Mouse (Mus musculus) CD4-positive helper T cell, adult 2 months (primary cell): ENCODE data around the gene 4930583I09Rik.

Source experiments
- DNase-seq: peaks from one replicate; pipeline ENCODE4 v3.0.0-alpha.2; 2012; ENCODE audit warnings: low read depth, missing footprints, low spot score

Gene 4930583I09Rik

DNA sequence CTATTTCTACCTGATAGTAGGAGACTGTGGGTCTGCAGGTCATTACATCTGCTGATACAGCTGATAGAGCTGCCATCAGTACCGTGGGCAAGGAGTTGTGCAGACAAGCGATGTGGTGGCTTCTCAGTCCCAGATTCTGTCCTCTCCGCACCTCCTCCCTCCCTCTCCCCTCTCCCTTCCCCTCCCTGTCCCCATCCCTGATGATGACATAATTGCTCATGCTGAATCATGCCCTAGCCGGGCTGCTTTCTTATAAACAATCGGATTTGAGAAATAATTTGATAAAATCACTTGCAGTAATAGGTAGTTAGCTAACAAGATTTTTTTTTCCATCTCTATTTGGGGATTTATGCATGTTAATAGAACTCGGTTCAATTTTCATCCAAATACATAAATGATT is at the start of gene 4930583I09Rik:
4930583I09Rik (minus strand) TSS at position 144 of the 400 bp plus-strand sequence.
- DNase-seq, result no peak

DNA sequence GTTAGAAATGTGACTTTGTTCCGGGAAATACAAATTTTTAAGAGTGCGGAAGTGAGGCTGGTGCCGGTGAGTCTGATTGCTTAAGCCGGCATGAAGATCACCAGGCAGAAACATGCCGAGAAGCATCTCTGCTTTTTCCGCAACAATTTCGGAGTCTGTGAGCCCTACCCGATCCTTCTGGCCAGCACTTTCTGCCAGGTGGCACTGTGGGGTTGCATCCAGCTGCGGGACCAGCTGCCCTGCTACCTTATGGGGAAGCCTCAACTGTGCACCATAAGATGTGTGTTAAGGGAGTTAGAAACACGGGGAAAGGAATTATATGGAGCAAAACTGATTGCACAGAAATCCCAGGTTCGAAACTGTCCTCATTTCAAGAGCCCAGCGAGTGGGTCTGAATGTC is 40.2 kb upstream of the 4930583I09Rik start:
- DNase-seq, result no peak

DNA sequence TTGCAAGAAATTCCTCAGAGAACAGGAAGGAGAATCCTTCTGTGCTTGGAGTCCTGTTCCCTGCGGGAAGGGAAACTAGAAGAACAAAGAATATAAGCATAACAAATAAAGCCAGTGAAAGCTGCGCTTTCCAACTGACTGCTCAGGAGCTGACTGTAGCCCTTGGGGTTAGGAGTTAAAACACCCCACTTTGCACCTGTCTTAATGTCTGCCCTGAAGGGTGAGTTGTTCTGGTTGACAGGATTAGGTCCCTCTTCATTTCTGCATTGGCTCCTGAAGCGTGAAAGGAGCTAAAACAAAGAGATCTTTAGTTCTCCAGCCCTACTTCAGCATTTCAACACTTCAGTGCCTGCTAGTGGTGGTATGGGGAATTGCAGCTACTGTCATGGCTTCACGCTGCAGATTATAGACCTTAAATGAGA is 37.8 kb upstream of the 4930583I09Rik start:
- DNase-seq, result peak; percentile 35

DNA sequence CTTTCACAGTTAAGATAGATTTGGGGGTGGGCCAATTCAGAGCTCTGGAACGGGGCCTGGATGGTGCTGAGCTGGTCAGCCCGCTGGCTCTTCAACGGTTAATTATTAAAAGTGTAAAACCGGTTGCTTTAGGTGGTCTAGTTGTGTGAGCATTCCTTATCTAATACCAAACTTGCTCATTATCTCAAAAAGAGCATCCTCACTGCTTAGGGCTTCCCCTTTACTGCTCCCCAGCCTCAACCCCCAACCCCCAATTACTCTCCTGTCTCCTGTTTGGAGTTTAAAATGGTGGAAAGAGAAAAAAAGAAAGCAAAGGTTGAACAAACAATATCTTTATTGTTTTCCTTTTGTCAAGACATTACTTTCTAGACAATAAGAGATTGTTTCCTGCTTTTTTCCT is 27.9 kb upstream of the 4930583I09Rik start:
- DNase-seq, result no peak

DNA sequence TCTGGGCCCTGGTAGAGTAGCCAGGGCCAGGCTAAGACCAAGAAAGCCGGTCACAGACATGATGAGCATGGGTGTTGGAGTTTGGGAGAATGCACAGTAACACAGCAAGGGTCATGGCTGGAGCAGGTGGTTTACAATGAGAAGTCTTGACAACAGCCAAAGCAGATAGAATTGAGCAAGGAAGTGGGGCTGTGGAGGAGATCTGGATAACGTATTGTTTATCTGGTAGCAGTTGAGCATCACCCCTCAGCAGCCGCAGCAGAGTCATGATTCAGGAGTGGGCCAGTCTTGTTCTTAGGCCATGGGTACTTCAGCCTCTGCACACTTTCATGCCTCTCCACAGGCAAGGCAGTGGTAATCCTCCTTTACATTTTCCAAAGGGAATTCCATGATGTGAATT is 25.1 kb upstream of the 4930583I09Rik start:
- no peak for DNase-seq

DNA sequence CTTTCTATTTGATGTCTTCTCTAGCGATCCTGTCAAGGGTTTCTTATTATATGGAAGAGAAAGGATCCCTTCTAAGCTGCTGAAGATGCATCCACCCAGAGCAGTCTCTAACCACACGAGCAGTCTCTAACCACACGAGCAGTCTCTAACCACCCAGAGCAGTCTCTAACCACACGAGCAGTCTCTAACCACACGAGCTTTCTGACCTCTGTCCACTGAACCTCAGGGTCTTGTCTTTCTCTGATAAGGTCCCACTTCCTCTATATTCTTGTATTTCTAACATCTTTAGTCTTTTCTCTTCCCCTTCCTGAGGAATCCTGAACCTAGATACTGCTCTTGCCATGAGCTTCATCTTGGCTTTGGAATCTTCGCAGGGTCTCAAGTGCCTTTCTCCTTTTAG is 23.0 kb upstream of the 4930583I09Rik start:
- peak; percentile 11 for DNase-seq

DNA sequence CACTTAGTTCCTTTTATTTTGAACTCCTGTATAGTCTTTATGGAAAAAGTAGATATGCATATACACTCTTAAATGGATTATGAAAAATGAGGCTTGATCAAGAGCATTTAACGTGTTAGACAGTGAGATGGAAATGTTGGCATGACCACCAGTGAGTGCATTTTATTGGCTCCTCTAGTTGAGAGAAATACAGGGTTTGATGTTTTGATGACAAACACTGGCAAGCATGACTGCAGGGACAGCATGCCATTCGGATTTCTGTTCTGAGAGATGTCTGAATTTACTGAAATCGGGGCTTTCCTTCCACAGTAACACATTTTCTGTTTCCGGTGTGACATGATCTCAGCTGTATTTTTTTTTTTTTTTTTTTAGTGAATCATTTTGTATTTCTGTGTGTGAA is 12.2 kb upstream of the 4930583I09Rik start:
- DNase-seq, result no peak

DNA sequence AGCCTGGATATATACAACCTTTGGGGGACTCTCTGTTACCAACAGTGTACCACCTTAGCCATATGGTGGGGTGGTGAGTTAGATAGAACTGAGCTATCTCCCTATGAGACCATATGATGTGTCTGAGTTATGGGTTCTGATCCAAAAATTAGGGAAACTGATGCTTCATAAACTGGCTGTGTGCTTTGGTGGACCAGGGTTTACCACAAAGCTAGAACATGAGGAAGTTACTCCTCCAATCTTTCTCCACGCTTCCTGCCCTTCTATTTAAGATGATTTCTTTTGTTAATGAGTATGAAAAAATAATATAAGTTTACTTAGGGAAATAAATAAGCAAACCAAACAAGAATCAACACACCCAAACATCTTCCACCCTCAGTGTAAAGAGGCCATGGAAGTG is 10.8 kb upstream of the 4930583I09Rik start:
- DNase-seq, result no peak

DNA sequence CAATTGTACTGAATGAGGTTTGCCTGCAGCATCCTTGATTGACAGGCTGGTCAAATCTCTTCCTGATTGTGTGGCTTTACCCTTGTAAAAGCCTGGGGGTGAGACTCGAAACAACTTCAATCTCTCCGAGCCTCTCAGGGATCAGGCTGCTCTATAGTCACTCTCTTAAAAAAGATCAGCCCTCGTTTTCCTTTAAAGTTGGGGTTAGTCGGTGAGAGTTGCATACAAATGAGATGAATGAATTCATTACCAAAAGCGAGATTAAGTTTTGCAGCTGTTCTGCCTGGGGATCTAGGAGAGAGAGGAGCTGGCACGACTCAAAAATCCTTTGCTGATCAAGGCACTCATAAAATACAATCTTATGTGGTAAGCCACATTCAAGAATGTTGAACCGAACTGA is 1.0 kb upstream of the 4930583I09Rik start:
- DNase-seq, result no peak

DNA sequence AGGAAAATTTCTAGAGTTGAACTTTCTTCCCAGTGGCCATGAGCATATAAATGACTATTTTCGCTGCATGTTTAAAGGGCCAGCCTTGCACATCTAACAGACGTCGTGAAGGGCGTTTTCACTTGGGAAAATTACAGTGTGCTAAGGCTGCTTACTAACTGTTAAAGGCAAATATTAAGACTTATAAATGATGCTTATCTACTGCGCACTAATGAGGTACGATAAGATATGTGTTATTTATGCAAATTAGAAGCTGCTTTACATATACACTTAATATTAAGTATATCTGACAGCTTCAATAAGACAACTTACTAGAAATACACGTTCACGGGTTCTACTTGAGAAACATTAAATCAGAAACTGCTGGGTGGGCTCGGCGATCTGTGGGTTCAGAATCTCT is 481 bp upstream of the 4930583I09Rik start:
- DNase-seq, result no peak

DNA sequence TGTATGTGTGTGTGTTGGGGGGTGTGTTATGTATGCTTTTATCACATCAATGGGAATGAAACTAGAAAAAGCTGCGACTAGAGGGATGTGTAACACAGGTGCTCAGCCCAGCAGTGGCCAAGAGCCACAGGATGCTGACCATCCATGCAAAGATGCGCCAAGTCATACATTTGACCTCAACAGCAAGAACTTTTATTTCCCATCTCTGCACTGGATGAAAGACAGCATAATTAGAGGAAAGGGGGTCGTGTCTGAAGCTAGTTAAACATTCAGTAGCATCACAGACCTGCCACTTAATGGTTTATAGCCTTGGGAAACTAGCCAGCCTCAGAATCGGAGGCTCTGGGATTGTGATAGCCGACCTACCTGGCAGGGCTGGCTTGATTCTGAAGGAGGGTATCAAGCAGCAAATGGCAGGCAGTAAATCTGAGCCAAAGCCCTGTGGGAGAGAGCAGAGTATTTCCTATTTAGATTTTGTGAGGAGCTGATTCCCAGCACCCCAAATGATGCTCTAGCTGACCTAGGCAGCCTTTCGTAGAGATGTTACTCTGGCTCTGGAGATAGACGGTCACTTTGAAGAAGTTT is 1.9 kb downstream of the 4930583I09Rik start:
- no peak for DNase-seq

DNA sequence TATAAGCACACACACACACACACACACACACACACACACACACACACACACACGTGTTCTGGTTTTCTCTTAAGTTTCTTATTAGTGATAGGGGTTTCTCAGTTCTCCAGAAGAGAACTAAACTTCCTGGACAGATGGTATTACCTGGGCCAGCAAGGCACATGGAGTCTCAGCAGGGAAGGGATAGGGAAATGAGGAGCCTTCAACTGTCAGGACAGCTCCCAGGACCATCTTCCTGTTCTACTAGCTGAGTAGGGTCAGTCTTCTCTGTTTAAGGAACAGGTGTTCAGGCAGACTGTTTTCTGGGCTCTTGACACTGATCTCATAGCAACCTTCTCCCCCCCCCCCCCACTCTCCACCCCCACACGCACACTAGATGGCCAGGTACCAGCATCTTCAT is 2.8 kb downstream of the 4930583I09Rik start:
- DNase-seq, result no peak

DNA sequence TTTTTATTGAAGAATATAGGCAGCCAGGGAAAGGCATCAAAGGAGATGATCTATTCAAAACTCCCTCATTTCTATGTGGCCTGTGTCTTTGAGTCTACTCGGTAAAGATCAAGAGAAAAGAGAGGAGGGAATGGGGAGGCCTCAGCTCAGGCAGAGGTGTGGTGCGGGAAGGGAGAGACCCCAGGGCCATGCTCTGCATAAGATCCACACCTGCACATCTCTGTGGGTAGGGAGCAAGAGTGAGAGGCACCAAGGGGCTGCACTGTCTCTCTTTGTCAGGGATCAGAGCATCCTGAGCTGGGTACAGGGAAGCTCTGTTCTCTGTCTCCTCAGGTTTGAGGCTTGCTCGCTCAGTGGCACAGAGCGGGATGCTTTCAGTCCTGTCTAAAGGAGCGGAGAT is 8.4 kb downstream of the 4930583I09Rik start:
- DNase-seq, result no peak

DNA sequence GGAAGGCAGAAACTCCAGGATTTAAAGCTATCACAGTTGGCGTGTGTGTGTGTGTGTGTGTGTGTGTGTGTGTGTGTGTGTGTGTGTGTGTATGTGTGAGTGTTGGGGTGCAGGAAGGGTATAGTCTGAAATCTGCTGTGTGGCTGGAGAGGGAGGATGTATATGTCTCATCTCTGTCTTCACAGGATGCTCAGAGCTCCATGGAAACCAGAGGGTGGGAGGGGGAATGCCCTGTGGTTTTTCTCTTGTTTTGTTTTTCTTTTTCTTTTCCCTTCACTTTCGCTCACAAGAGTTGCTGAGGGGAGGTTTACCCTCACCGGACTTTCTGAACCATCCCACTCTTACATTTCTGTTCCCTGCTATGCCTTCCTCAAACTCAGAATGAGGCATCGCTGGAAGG is 9.0 kb downstream of the 4930583I09Rik start:
- DNase-seq, result peak; percentile 78

DNA sequence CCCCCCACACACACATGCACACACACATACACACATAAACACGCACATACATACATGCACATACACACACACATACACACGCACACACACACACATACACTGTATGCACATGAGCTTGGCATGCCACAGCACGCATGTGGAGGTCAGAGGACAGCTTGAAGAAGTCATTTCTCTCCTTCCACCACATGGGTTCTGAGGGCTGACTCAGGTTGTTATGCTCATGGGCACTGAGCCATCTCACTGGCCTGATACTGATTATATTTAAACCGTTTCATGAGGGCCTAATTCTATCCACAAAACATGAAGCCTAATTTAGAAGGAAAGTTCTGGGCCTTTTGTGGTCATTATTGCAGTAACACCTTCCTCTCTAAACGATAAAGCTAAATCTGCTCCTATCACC is 13.3 kb downstream of the 4930583I09Rik start:
- DNase-seq, result no peak

DNA sequence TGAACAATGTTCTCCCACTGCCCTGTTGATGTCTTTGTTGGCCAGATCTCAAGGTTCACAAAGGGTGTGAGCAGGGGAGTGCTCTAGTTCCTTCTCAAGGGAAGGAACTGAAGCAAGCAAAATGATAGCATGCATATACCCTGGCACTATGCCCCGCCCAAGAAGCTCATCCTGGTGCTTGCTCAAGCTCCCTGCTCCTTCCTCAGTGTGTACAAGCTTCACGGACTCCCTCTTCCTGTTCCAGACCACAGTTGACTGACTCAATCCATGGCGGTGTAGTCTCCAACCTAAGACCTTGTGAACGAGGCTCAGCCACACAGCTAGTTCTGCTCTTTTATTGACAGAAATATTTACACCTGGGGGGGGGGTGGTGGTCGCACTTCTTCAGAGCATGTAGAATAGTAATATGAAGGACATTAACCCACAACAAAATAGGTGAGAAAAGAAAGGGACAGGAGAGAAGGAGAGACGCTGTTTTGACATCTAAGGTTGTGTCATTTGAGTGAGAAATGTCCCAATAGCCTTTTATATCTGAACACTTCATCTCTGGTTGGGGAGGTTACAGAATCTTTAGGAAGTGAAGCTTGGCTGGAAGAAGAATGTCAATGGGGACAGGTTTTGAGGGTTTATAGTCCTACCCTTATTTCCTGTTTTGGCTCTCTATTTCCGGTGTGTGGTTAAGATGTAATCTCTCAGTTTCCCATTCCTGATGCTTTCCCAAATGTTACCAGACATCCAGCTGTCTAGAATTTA is 14.9 kb downstream of the 4930583I09Rik start:
- no peak for DNase-seq

DNA sequence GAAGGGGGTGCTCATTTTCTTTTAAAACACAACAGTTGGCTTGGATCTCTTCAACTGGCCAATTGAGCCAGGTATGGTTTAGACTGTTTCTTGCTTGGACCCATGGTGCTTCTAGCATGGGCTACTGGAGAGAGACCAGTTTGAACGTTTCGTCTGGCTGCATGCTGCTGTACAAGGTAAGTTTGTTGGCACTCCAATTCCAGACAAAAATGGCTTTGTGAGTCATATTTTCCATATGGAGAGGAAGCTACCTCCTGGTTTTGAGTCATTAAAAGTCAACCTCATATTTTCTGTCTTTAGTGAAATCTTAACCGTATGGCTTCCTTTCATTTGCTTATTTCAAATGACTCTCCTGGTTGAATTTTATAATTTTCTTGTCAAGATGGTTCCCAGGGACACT is 19.6 kb downstream of the 4930583I09Rik start:
- no peak for DNase-seq

DNA sequence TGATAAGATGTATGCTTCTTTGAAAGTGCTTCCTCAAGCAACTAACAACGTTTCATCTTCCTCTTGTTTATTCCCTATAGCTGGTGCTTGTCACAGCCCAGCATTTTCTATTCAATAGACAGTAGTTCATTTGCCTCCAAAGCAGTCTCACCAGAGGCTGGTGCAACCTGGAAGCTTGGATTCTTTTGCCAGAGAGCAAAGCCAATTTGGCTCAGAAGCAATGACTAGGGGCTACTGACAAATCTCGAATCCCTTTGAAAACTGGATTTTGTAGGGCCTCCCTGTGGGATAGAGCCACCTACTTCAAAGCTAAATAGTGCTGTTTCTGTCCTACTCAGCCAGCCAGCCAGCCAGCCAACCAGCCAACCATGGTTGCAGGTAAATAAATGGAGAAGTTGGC is 20.1 kb downstream of the 4930583I09Rik start:
- no peak for DNase-seq

DNA sequence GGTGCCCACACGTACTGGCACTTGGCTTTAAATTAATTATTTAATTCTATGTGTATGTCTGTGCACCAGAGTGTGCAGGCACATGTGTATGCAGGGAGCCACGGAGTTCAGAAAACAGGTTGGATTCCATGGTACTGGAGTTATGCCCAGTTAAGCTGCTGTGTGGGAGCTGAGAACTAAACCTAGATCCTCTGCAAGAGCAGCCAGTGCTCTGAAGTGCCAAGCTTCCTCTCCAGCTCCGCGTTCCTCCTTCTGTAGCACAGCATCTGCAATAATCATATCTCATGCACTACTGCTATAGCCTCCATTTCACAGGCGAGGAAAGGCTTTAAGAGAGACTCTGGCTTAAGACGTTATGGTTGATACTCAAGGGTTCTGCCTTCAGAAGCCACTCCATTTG is 22.3 kb downstream of the 4930583I09Rik start:
- no peak for DNase-seq

DNA sequence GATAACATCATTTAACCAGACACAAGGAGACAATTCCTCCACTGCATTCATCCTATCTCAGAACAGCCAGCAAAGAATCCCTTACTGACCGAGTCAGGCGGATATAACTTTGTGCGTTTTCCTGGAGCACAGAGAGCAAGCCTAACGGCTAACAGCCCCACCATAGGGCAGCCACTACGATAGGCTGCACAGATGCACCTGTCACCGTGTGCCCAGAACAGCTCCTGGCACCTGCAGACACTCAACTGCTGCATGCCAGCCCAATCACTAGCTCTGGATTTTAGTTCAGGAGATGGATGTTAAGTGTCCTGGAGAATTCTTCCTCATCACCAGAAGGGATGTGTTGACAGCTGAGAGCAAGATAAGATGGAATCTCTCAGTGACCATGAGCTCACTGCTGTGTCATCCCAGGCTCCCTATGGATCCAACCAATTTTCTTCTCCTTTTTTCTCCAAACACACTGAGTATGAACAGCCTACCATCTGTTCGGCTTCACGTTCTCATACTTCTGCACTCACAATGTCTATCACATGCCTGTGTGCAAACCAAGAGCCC is 29.8 kb downstream of the 4930583I09Rik start:
- DNase-seq, result no peak

DNA sequence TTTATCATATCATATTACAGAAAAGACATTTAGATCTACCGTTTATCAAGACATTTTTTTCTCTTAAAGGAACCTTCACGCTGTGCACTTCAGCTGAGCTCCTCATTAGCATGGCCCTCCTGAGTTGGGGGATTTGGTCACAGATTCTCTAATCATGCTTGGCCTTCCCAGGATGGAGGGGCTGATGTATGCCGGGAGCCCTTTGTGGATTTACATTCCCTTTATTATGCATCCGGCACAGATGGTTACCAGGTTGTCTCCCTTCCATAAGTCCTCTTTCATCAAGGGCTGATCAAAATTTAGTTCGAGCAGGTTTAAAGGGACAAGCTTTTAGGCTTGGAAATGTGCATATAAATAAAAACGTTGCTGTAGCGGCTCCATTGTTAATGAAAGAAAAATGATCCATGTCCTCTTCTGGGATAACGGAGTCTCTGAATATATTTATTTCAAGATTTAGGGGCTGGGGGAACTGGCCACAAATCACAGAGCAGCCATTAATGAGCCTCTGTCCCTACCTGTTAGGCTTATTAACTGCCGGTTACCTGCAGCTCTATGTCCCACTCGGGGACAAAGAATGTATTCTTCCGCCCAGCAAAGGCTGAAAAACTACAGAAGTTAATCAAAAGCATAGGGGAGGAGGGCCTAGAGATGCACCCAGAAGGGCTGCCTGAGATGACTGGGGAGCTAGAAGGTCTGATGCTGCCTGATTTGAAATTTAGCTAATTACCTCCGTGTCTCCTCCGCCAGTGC is 31.3 kb downstream of the 4930583I09Rik start:
- no peak for DNase-seq

DNA sequence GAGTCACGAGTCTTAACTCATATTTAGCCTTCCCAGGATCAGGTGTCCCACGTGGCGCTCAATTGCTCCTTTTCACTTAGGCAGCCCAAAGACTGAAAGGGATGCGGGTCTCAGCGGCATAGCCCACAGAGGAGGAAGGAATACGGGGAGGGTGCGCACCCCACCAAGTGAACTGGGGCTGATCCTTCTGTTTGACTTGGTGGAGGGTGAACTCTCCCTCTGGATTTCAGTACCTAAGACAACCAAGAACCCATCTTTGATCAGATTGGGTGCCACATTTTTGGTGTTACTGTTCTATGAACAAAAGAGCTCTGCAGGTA is 33.0 kb downstream of the 4930583I09Rik start:
- DNase-seq, result no peak
